Mouse (Mus musculus) liver, embryonic 13.5 days (tissue): Measurements from ENCODE around the gene Hnrnpa3. TPM values are rescaled to one million over a fixed set of nuclear protein-coding genes. Genes with fewer than 3 reads are reported as not detected.
A peak's percentile ranks its signal among the peaks of the same experiment; 100 is the strongest.

Source experiments
- ATAC-seq: fragments of 200-750 bp; cut with Nextera tagmentation; 2 replicates; pipeline ENCODE4 v1.8.0; 2017; ENCODE audit warnings: low read depth, mild to moderate bottlenecking, moderate number of reproducible peaks, moderate library complexity
- DNase-seq: peaks from one replicate; pipeline ENCODE4 v3.0.0; 2022
- H3K27ac ChIP-seq: fragments of 300-500 bp; sonication (generic); 2 replicates; pipeline ENCODE4 v1.5.1; 2015; ENCODE audit warnings: moderate library complexity, mild to moderate bottlenecking, inconsistent platforms
- H3K27me3 ChIP-seq: fragments of 300-500 bp; sonication (generic); 2 replicates; pipeline ENCODE4 v1.6.1; 2015; ENCODE audit warnings: mild to moderate bottlenecking, inconsistent platforms
- H3K36me3 ChIP-seq: fragments of 300-500 bp; sonication (generic); 2 replicates; pipeline ENCODE4 v1.6.1; 2015; ENCODE audit warnings: mild to moderate bottlenecking, inconsistent platforms
- H3K4me1 ChIP-seq: fragments of 300-500 bp; sonication (generic); replicated peaks from 2 replicates; pipeline ENCODE4 v1.6.1; 2015; ENCODE audit warnings: inconsistent platforms
- H3K4me2 ChIP-seq: fragments of 300-500 bp; sonication (generic); 2 replicates; pipeline ENCODE4 v1.6.1; 2015; ENCODE audit warnings: inconsistent platforms, mild to moderate bottlenecking, moderate library complexity
- H3K4me3 ChIP-seq: fragments of 300-500 bp; sonication (generic); replicated peaks from 2 replicates; pipeline ENCODE4 v1.5.1; 2015; ENCODE audit warnings: mild to moderate bottlenecking, inconsistent platforms
- H3K9ac ChIP-seq: fragments of 300-500 bp; sonication (generic); 2 replicates; pipeline ENCODE4 v1.6.1; 2015; ENCODE audit warnings: mild to moderate bottlenecking, inconsistent platforms
- H3K9me3 ChIP-seq: fragments of 300-500 bp; sonication (generic); replicated peaks from 2 replicates; pipeline ENCODE4 v1.6.1; 2016; ENCODE audit warnings: inconsistent platforms
- WGBS: fragments of 180-500 bp; shearing (Covaris S2); methylation state at CpG from one replicate; pipeline ENCODE4 v1.1.7; 2015; ENCODE audit not compliant: insufficient replicate concordance; 5-methylcytosine and 5-hydroxymethylcytosine counted together
- microRNA-seq: library from miRNA; unstranded; fragments of <30 nt; microRNA quantifications from one replicate; pipeline ENCODE4, GENCODE M21; 2016
- polyA plus RNA-seq: library from polyadenylated mRNA; unstranded; fragments of >200 nt; fragmentation: Nextera tagmentation; extraction: Ambion mirVana; gene quantifications from 2 replicates; pipeline ENCODE4 v1.2.1, GENCODE M21; 2015

Hnrnpa3 gene
- polyA plus RNA-seq, 1 experiment from 2014 or later: 161 TPM

DNA sequence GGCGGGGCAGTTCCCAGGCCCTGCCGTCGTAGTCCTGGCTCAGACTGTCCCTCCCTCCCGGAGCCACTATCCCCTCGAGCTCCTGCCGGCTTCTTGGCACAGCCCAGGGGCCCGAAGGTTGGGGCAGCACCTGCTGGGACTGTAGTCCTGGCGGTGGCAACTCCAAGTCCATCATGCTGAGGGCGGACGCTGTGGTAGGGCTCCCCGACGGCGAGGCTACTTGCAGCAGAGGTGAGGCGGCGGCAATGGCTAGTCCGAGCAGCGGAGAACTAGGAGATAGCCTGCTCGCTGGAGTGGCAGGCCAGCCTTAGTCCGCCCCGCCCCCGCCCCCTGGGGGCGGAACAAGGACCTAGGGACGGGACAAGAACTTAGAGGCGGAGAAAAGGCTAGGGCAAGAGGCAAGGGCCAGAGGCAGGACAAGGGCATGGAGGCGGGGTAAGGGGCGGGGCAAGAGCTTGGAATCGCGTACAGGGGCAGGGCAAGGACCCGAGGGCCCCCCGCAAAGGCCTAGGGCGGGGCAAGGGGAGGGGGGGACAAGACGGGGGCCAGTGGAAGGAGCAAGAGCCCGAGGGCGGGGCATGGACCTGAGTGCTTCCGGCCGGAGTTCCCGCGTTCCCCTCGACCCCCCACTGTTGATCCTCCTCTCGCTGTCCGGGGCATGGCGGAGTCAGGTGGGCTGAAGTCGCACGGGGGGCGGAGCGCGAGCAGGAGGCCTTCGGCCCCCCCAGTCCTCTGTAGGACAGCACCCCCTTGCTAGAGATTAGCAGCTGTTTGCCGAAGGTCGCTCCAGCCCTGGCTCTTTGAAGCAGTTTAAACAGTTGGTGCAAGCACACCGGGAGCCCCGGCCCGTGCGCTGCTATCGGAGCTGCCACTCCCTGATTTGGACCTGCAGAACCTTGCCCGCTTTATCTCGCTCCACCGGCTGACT is 45.4 kb downstream of the Hnrnpa3 start, which contains the start of gene Nfe2l2:
Nfe2l2 (minus strand) TSS at position 408 of the 928 bp plus-strand sequence.
- H3K4me2 ChIP-seq: peak within 1 kb of the TSS; percentile 85
- peaks cover 69% of the 10 kb centered on the region for H3K4me1 ChIP-seq
- DNase-seq: peak; percentile 99
- under 1% methylated on average over 58 of the region's 58 CpGs for WGBS
- H3K27ac ChIP-seq: peak within 1 kb of the TSS; percentile 100
- peak within 1 kb of the TSS; percentile 99 for H3K9ac ChIP-seq
- H3K36me3 ChIP-seq: peaks cover 17% of the 10 kb centered on the region
- ATAC-seq: peak; percentile 89
- H3K4me3 ChIP-seq: peak within 1 kb of the TSS; percentile 93
- H3K27me3 ChIP-seq: no peaks in the 10 kb centered on the region
- H3K9me3 ChIP-seq: peaks cover 3% of the 10 kb centered on the region; the same call in 1 of the 2 replicates

- H3K4me3 ChIP-seq: peak overlapping the region; percentile 93
- H3K4me2 ChIP-seq: peak overlapping the region; percentile 85
- ATAC-seq (no peak), DNase-seq (no peak)
- H3K36me3 ChIP-seq: peaks cover 13% of the 10 kb centered on the region
- H3K9ac ChIP-seq: peak overlapping the region; percentile 99
- peaks cover 5% of the 10 kb centered on the region; the same call in 1 of the 2 replicates for H3K9me3 ChIP-seq
- H3K27me3 ChIP-seq: no peaks in the 10 kb centered on the region
- peak overlapping the region; percentile 100 for H3K27ac ChIP-seq
- H3K4me1 ChIP-seq: peaks cover 61% of the 10 kb centered on the region
- WGBS: 7% methylated on average over 19 of the region's 19 CpGs
These were observed 46.2 kb downstream of the Hnrnpa3 start for GRCm38 (mm10) chr2:75705162-75705752.

- peaks cover 6% of the 10 kb centered on the region for H3K36me3 ChIP-seq
- WGBS: 56% methylated on average over 5 of the region's 5 CpGs
- peak overlapping the region; percentile 93; the same call in 1 of the 2 replicates for H3K4me3 ChIP-seq
- peaks cover 50% of the 10 kb centered on the region for H3K4me1 ChIP-seq
- ATAC-seq (no peak), DNase-seq (no peak)
- peak overlapping the region; percentile 100 for H3K27ac ChIP-seq
- peak overlapping the region; percentile 99 for H3K9ac ChIP-seq
- peak overlapping the region; percentile 85 for H3K4me2 ChIP-seq
- H3K9me3 ChIP-seq: peaks cover 5% of the 10 kb centered on the region; the same call in 1 of the 2 replicates
- H3K27me3 ChIP-seq: no peaks in the 10 kb centered on the region
These were observed 47.4 kb downstream of the Hnrnpa3 start for GRCm38 (mm10) chr2:75706435-75706834.

GRCm38 (mm10) chr2:75707420-75707819 is 48.4 kb downstream of the Hnrnpa3 start:
- Histone ChIP-seq H3K4me2 (0 out of 2 replicates have a peak overlapping the region, but pooled peaks have one; percentile 0), H3K27ac (no peak overlapping the region), H3K27me3 (no peaks in the 10 kb centered on the region), H3K4me3 (no peak overlapping the region), H3K36me3 (0 out of 2 replicates have a peak, but pooled peaks cover 5% of the 10 kb centered on the region), H3K9me3 (peaks cover 5% of the 10 kb centered on the region; the same call in 1 of the 2 replicates), H3K4me1 (peaks cover 40% of the 10 kb centered on the region), H3K9ac (peak overlapping the region; percentile 1; the same call in 1 of the 2 replicates)
- ATAC-seq (no peak), DNase-seq (peak; percentile 43)
- WGBS: 6% methylated on average over 1 of the region's 1 CpGs

DNA sequence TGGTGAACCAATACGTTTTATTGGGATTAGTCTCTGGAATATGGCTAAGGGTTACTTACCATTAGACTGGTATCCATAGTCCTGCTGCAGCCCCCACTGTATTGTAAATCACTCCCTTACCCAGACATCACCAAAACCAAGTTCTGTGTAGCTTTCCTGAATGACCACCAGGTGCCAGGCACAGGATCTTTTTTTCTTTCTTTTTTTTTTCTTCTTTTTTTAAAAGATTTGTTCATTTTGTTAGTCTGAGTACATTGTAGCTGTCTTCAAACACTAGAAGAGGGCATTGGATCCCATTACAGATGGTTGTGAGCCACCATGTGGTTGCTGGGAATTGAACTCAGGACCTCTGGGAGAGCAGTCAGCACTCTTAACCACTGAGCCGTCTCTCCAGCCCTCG is 54.0 kb downstream of the Hnrnpa3 start:
- peaks cover 17% of the 10 kb centered on the region for H3K4me1 ChIP-seq
- H3K4me2 ChIP-seq: no peak overlapping the region
- no peak overlapping the region for H3K4me3 ChIP-seq
- H3K9ac ChIP-seq: no peak overlapping the region
- H3K27me3 ChIP-seq: no peaks in the 10 kb centered on the region
- H3K27ac ChIP-seq: no peak overlapping the region
- H3K9me3 ChIP-seq: peaks cover 5% of the 10 kb centered on the region; the same call in 1 of the 2 replicates
- WGBS: 75% methylated on average over 3 of the region's 3 CpGs
- 0 out of 2 replicates have a peak, but pooled peaks cover 5% of the 10 kb centered on the region for H3K36me3 ChIP-seq
- DNase-seq (no peak), ATAC-seq (no peak)

GRCm38 (mm10) chr2:75714766-75715165 is 55.7 kb downstream of the Hnrnpa3 start:
- Histone ChIP-seq H3K9ac (no peak overlapping the region), H3K4me1 (peaks cover 11% of the 10 kb centered on the region; the same call in 1 of the 2 replicates), H3K27me3 (no peaks in the 10 kb centered on the region), H3K9me3 (no peaks in the 10 kb centered on the region), H3K4me2 (no peak overlapping the region), H3K4me3 (no peak overlapping the region), H3K27ac (no peak overlapping the region), H3K36me3 (no peaks in the 10 kb centered on the region)
- DNase-seq: no peak
- 69% methylated on average over 4 of the region's 4 CpGs for WGBS
- ATAC-seq: no peak

DNA sequence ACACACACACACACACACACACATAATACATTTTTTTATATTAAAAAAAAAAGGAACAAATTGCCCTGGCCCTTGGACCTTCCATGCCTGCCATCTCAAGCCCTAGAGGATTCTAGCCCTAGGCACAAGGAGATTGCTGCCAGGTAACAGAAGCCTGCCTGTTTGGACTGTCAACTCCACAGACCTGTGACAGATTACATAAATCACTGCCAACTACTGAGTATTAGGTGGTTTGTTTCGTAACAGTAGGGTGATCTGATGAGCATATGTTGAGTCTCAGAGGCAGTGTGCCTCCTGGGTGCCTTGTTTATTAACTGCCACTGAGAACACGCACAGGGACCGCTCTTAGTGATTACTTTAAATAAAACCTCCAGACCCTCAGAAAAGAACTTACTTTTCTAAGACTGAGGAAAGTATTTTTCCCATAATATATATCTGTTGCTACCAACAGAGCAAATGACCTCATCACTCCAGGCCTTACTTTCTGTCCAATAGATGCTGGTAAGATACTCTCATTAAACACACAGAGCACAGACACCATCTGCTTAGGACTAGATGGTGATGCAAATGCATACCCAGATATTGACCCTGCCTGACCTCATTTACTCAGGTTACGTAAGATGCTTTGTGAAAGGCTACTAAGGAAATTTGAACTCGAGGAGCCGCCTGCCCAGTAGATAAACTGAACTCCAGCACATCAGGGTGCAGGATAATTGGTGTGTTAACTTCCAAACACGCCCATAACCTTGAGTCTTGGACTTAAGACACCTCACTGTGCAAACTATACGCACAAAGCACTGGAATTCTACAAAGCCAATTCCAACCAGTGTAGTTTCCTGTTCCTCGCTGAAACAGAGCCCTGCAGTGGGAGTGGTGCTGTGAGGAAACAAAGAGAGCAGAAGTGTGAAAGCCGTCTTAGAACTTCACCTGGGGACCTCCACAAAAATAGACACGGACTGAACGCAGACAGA is 57.3 kb downstream of the Hnrnpa3 start:
- Histone ChIP-seq H3K9ac (no peak overlapping the region), H3K27ac (no peak overlapping the region), H3K4me3 (no peak overlapping the region), H3K4me2 (no peak overlapping the region), H3K36me3 (no peaks in the 10 kb centered on the region), H3K27me3 (no peaks in the 10 kb centered on the region), H3K4me1 (peaks cover 11% of the 10 kb centered on the region; the same call in 1 of the 2 replicates), H3K9me3 (no peaks in the 10 kb centered on the region)
- ATAC-seq (0 out of 2 replicates have a peak, but pooled peaks have one; percentile 34), DNase-seq (no peak)
- 63% methylated on average over 12 of the region's 12 CpGs for WGBS

Small RNA genes lying within 50 kb of the gene (microRNA-seq; reads per million reads assigned to microRNA genes)
- gene Gm24574: not detected

Other genes with a start within 250 kb of the Hnrnpa3 start
- 44.6 and 54.3 TPM in 2 replicates for gene Nfe2l2, start 45.4 kb downstream of the Hnrnpa3 start, polyA plus RNA-seq
- 14.3 and 18.2 TPM in 2 replicates for gene Agps, start 172.9 kb downstream of the Hnrnpa3 start, polyA plus RNA-seq